Mouse (Mus musculus) c-Kit-positive CD71-positive TER-119-positive erythroid progenitor cells, embryonic 14.5 days (primary cell): ENCODE measurements around the gene Zfp820.
"Not testable (repeated sequence)": the region's sequence is repeated elsewhere in the genome, so short reads cannot be mapped to it uniquely, and the experiment has no call there.

Source experiments
- DNase-seq: peaks from one replicate; pipeline ENCODE4 v3.0.0-alpha.2; 2013; ENCODE audit warnings: low spot score

Zfp820 gene

GRCm38 (mm10) chr17:21845545-21846321 is at the start of gene Zfp820:
Zfp820 (minus strand) TSS chr17:21845772.
- DNase-seq: peak; percentile 60

GRCm38 (mm10) chr17:21871256-21871655 is 25.7 kb upstream of the Zfp820 start:
- no peak for DNase-seq

- DNase-seq: not testable (repeated sequence)
Observed at GRCm38 (mm10) chr17:21846322-21846582, 680 bp upstream of the Zfp820 start.

DNA sequence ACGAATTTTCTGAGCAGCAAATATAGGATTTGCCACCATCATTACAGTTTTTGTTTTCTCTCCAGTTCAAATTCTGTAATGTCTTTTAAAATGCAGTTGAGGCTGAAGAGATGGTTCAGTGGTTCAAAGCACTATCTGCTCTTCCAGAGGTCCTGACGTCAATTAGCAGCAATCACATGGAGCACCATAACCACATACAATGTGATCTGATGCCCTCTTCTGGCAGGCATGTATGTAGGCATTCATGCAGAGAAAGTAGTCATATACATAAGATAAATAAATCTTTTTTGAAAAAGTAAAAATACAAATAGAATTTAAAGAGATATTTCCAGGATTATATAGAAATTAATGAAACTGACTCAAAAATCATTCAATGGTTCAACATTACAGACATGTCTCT is 7.1 kb downstream of the Zfp820 start:
- no peak for DNase-seq

GRCm38 (mm10) chr17:21801373-21801772 is 44.2 kb downstream of the Zfp820 start:
- peak; percentile 10 for DNase-seq

DNA sequence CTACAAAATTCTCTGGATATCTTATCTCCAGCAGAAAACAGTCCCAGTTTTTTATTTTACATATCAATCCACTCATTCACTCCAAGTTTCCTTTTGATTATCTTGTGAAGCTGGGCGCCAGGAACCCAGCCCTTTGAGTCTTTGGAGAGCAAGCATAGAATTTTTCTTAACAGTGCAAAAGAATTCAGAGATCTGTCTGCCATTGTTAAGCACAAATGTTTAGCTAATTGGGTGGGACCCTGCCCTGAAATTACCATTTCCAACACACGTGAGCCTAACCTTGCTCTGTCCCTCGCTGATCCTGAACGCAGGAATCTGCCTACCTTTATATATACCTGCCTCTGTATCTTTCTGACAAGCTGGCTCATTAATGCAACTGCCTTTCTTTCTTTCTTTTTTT is 53.3 kb downstream of the Zfp820 start:
- no peak for DNase-seq

GRCm38 (mm10) chr17:21770336-21770735 is 75.2 kb downstream of the Zfp820 start:
- no peak for DNase-seq
